Mouse (Mus musculus): ENCODE results near the gene Lrrc41.

Lrrc41 gene

GRCm38 (mm10) chr4:116143891-116144717, 69.0 kb downstream of the Lrrc41 start:
- no peak for DNase-seq (ENCODE audit: low spot score)

All from left cerebral cortex, adult 11 months (tissue).